Mouse (Mus musculus) liver, adult 2 months (tissue): Measurements from ENCODE around the gene Ntn1. TPM values are rescaled to one million over a fixed set of nuclear protein-coding genes. Genes with fewer than 3 reads are reported as not detected.

Experiments
- DNase-seq: peaks from one replicate; pipeline ENCODE4 v3.0.0-alpha.2; 2011; ENCODE audit warnings: low read depth, low spot score; ENCODE audit errors: extremely low read depth
- H3K27ac ChIP-seq: fragments of 200-500 bp; replicated peaks from 2 replicates; pipeline ENCODE4 v1.5.1; 2012; ENCODE audit warnings: low read depth, mild to moderate bottlenecking, control low read depth, inconsistent platforms, low read length; ENCODE audit not compliant: insufficient read depth
- H3K27me3 ChIP-seq: fragments of 200-500 bp; 2 replicates; pipeline ENCODE4 v1.6.1; 2012; ENCODE audit warnings: mild to moderate bottlenecking, moderate library complexity, low read length, inconsistent platforms; ENCODE audit not compliant: control insufficient read depth, insufficient read depth
- H3K36me3 ChIP-seq: fragments of 200-500 bp; 2 replicates; pipeline ENCODE4 v1.6.1; 2012; ENCODE audit warnings: low read length, inconsistent platforms; ENCODE audit not compliant: control insufficient read depth, insufficient read depth
- H3K4me1 ChIP-seq: fragments of 200-500 bp; 2 replicates; pipeline ENCODE4 v1.6.1; 2011; ENCODE audit warnings: low read length; ENCODE audit not compliant: control insufficient read depth, insufficient read depth
- H3K4me3 ChIP-seq: fragments of 200-500 bp; 2 replicates; pipeline ENCODE4 v1.5.1; 2011; ENCODE audit warnings: low read depth, mild to moderate bottlenecking, control low read depth, low read length, moderate library complexity; ENCODE audit not compliant: insufficient read depth
- H3K79me2 ChIP-seq: fragments of 200-500 bp; 2 replicates; pipeline ENCODE4 v1.6.1; 2012; ENCODE audit warnings: inconsistent platforms, mild to moderate bottlenecking, low read length, moderate library complexity; ENCODE audit not compliant: control insufficient read depth, insufficient read depth
- H3K9ac ChIP-seq: fragments of 200-500 bp; 2 replicates; pipeline ENCODE4 v1.6.1; 2012; ENCODE audit warnings: low read depth, mild to moderate bottlenecking, control low read depth, inconsistent platforms, low read length
- CTCF ChIP-seq: fragments of 200-500 bp; IDR thresholded peaks from 2 replicates; pipeline ENCODE4 v1.5.1; 2011; ENCODE audit warnings: low read depth, low read length, control low read depth
- POLR2A ChIP-seq: fragments of 200-500 bp; IDR thresholded peaks from 2 replicates; pipeline ENCODE4 v1.6.1; 2011; ENCODE audit warnings: low read length, control low read depth; ENCODE audit not compliant: insufficient read depth; ENCODE audit errors: extremely low read depth
- WGBS: fragments of 180-500 bp; shearing (Covaris S2); methylation state at CpG from one replicate; pipeline ENCODE4 v1.1.7; 2018; 5-methylcytosine and 5-hydroxymethylcytosine counted together
- polyA plus RNA-seq: library from polyadenylated mRNA; depleted of rRNA; stranded (reverse); fragments of >200 nt; gene quantifications from 2 replicates; pipeline ENCODE4 v1.2.3, GENCODE M21; 2012
- total RNA-seq: library from RNA; depleted of rRNA; stranded (reverse); fragments of >200 nt; gene quantifications from 2 replicates; pipeline ENCODE4 v1.2.3, GENCODE M21; 2014

Ntn1 gene
- total and polyA plus RNA-seq, 2 experiments = 4.9 to 5.5 TPM

DNA sequence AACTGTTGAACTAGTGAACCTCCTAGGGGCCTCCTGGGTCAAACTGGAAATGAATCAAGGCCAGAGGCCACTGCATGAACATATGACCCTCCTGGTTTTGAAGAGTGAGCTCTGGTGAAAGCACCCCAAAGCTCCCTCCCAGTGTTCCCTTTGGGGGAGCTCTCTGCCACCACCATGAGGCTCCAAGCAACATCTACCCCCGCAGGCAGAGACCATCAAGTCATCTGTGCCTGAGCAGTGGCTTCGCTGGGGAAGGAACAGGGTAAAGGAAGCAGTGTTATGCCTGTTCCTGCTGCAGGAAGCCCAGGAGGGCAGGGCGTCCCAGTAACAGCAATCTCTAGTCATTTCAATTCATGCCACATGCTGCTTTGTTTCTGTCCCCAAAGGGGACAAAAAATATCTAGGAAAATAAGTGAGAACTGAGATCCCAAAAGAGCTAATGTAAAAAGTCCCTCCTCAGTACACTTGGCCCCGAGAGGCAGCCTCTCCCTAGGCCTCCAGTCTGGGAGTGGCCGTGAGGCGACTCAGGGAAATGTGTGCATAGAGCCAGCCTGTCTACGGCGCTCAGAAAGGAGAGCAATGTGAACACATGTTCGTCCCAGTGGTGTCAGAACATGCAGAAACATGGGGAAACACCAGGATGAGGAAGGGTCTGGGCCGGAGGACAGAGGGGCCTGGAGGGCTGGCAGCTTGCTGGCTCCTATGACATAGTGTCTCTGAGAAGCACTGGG is 139.3 kb downstream of the Ntn1 start:
- Histone ChIP-seq H3K4me3 (no peak overlapping the region), H3K27me3 (no peaks in the 10 kb centered on the region), H3K9ac (no peak overlapping the region), H3K27ac (no peak overlapping the region), H3K79me2 (no peaks in the 10 kb centered on the region), H3K36me3 (no peaks in the 10 kb centered on the region), H3K4me1 (no peaks in the 10 kb centered on the region)
- 73% methylated on average over 10 of the region's 10 CpGs for WGBS
- TF ChIP-seq POLR2A (no peak), CTCF (no peak)
- no peak for DNase-seq

DNA sequence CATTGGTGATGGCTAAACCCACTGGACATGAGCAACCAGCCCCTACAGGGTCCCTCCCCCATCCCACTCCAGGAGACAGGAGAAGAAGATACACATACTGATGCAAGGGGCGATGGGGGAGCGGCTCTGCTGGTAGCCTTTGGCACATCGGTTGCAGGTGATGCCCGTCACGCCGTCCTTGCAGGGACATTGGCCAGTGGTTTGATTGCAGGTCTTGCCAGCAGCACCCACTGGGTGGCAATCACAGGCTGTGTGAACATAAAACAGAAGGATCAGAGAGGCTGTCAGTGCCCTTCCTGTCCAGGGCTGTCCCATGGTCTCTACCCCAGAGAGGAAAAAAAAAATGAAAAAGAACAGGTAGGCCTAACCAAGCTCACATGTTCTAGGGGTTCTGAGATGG is 140.2 kb downstream of the Ntn1 start:
- H3K79me2 ChIP-seq = no peaks in the 10 kb centered on the region
- no peaks in the 10 kb centered on the region for H3K4me1 ChIP-seq
- no peak overlapping the region for H3K27ac ChIP-seq
- no peaks in the 10 kb centered on the region for H3K27me3 ChIP-seq
- no peak for DNase-seq
- 96% methylated on average over 6 of the region's 6 CpGs for WGBS
- TF ChIP-seq POLR2A (no peak), CTCF (no peak)
- H3K4me3 ChIP-seq = no peak overlapping the region
- no peak overlapping the region for H3K9ac ChIP-seq
- H3K36me3 ChIP-seq = no peaks in the 10 kb centered on the region

GRCm38 (mm10) chr11:68258498-68258897 is 142.1 kb downstream of the Ntn1 start:
- WGBS = 76% methylated on average over 4 of the region's 4 CpGs
- H3K27me3 ChIP-seq = no peaks in the 10 kb centered on the region
- no peak overlapping the region for H3K4me3 ChIP-seq
- TF ChIP-seq POLR2A (no peak), CTCF (no peak)
- H3K9ac ChIP-seq = no peak overlapping the region
- no peaks in the 10 kb centered on the region for H3K4me1 ChIP-seq
- no peaks in the 10 kb centered on the region for H3K36me3 ChIP-seq
- DNase-seq = no peak
- H3K27ac ChIP-seq = no peak overlapping the region
- no peaks in the 10 kb centered on the region for H3K79me2 ChIP-seq

DNA sequence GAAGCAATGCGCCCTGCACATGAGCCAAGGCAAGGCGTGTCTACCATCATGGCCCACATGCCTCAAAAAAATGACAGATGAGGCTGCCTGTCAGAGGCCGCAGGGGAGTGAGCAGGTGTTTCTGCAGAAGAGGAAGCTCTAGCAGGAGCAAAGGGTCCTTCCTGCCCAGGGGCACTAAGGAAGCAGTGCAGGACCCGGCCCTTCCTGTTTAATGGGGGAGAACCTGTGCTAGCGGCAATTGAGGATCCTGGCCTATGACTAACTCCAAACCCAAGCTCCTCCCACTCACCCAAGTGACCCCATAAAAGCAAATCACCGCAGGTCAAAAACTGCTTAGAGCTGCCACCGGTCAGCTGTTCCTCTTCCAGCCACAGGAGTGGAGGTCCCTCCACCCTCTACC is 147.1 kb downstream of the Ntn1 start:
- Histone ChIP-seq H3K36me3 (no peaks in the 10 kb centered on the region), H3K9ac (no peak overlapping the region), H3K4me3 (no peak overlapping the region), H3K27me3 (no peaks in the 10 kb centered on the region), H3K79me2 (no peaks in the 10 kb centered on the region), H3K4me1 (no peaks in the 10 kb centered on the region), H3K27ac (no peak overlapping the region)
- 79% methylated on average over 7 of the region's 7 CpGs for WGBS
- TF ChIP-seq CTCF (no peak), POLR2A (no peak)
- DNase-seq = no peak

DNA sequence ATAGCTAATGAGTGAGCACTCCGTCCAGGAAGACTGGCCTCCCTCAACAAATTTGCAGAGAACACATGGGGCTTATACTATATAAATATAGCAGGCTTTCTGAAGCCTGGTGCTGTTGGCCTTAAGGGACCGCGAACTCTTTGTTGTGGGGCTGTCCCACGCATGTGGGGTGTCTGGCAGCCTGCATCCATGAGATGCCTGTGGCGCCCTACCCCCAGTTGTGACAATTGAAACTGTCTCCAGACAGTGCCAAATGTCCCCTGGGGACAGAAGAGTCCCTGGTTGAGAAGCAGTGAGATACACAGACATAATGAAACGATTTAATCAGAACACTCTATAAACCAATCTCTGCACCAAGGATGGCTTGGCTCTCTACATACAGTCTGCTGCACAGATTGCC is 150.5 kb downstream of the Ntn1 start:
- DNase-seq = no peak
- TF ChIP-seq POLR2A (no peak), CTCF (no peak)
- Histone ChIP-seq H3K27ac (no peak overlapping the region), H3K4me1 (no peaks in the 10 kb centered on the region), H3K36me3 (no peaks in the 10 kb centered on the region), H3K4me3 (no peak overlapping the region), H3K79me2 (no peaks in the 10 kb centered on the region), H3K27me3 (no peaks in the 10 kb centered on the region), H3K9ac (no peak overlapping the region)
- 87% methylated on average over 6 of the region's 6 CpGs for WGBS

DNA sequence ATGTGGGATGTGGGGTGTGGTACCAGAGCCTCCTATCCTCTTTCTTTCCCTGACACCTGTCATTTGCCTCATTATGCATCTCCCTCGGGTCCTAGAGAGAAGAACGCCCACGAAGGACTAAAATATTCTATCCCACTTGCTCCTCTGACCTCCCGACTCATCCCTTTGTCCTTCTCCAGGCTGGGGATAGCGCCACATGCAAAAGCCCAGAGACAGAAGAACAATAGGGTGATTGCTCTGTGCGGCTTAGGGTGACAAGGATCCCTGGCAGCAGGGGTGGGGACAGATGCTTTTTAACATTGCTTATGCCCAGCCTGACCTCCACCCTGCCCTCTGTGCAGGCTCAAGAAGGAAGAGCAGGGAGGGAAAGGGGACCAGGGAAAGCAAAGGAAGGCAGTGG is 152.7 kb downstream of the Ntn1 start:
- Histone ChIP-seq H3K79me2 (no peaks in the 10 kb centered on the region), H3K27ac (no peak overlapping the region), H3K4me3 (no peak overlapping the region), H3K27me3 (no peaks in the 10 kb centered on the region), H3K36me3 (no peaks in the 10 kb centered on the region), H3K4me1 (no peaks in the 10 kb centered on the region), H3K9ac (no peak overlapping the region)
- DNase-seq = no peak
- no peak for TF ChIP-seq CTCF
- no peak for TF ChIP-seq POLR2A
- WGBS = 54% methylated on average over 6 of the region's 6 CpGs
